In the genomic region with DNA sequence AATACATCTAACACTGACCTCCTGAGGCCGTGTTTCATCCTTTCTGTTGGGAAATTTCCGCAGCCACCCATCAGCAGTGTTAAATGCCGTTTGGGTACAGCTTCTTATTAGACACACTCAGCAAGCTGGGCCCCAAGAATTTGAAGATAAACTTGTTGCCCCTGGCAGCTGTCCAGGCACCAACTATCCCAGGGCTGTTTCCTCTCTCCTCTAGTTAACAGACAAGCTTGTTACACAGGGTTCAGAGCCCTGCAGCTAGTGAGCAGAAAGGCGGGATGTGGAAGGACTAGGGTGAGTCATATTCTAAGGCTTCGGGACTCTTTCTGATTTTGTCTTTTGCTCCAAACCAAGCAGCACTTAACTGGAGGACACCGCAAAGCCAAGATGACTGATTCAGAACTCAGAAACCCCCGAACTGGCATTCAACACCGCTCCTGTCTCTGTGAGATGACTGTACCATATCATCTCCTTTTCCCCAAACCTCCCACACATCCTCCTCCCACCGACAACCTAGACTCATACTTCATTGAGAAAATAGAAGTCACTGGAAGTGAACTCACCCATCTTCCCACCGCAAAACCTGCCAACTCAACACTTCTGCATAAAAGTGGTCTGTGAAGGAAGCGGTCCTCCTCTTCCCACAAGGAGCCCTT, we compare ENCODE assay signal across 12 mouse cellular contexts.
DNase-seq lines count a peak whose midpoint lies in the region; ATAC-seq and TF ChIP-seq lines count a peak whose summit lies in the region.
"Had no signal": no experiment of that assay in that cellular context is flagged by ENCODE, and none has a peak within 500 bp of the region (broad histone marks: within the 10 kb centered on the region; RNA-seq: fewer than 3 reads in every experiment).

No protein-coding gene starts in this region.

- H3ac ChIP-seq in C2C12 (ENCODE audit: control insufficient read depth, insufficient read length, low read depth) = no peak overlapping the region

- peak; percentile 78 for DNase-seq in heart, embryonic 10.5 days (ENCODE audit: low spot score)
- no peak for DNase-seq in heart, adult 8-10 months (ENCODE audit: low spot score)
- peak; percentile 30 for DNase-seq in heart, postnatal 0 days (ENCODE audit: low spot score)
- DNase-seq in gastrocnemius, adult 18-20 months (ENCODE audit: low spot score) = no peak
- no peak for DNase-seq in midbrain, embryonic 10.5 days (ENCODE audit: low spot score)
- DNase-seq: cerebellum, postnatal 14 days had no signal

- H3K4me3 ChIP-seq in heart, embryonic 10.5 days = no peak overlapping the region
- H3K4me3 ChIP-seq in C2C12 (ENCODE audit: insufficient read depth, poor library complexity, severe bottlenecking) = no peak overlapping the region
- no peak overlapping the region for H3K4me3 ChIP-seq in heart, postnatal 0 days (ENCODE audit: low read depth, low read length)
- no peak overlapping the region for H3K4me3 ChIP-seq in forebrain, embryonic 16.5 days (replicated peaks; ENCODE audit: low read length)
- H3K4me3 ChIP-seq in midbrain, embryonic 10.5 days = no peak overlapping the region
- H3K4me3 ChIP-seq: embryonic facial prominence, embryonic 15.5 days had no signal

- H3K79me2 ChIP-seq in C2C12 (ENCODE audit: control insufficient read depth, insufficient read depth) = no peaks in the 10 kb centered on the region

- no peaks in the 10 kb centered on the region for H3K79me3 ChIP-seq in C2C12 (ENCODE audit: low read depth)

- H3K36me3 ChIP-seq in heart, embryonic 10.5 days = no peaks in the 10 kb centered on the region
- no peaks in the 10 kb centered on the region for H3K36me3 ChIP-seq in C2C12 (ENCODE audit: control insufficient read depth, insufficient read depth)
- no peaks in the 10 kb centered on the region for H3K36me3 ChIP-seq in heart, postnatal 0 days (replicated peaks; ENCODE audit: control insufficient read depth, insufficient read depth, low read length)
- H3K36me3 ChIP-seq in forebrain, embryonic 16.5 days (ENCODE audit: control insufficient read depth, insufficient read depth) = no peaks in the 10 kb centered on the region
- no peaks in the 10 kb centered on the region for H3K36me3 ChIP-seq in midbrain, embryonic 10.5 days
- H3K36me3 ChIP-seq: embryonic facial prominence, embryonic 15.5 days had no signal

- WGBS in heart, embryonic 10.5 days = 56% methylated on average over 11 of the region's 11 CpGs
- 37% methylated on average over 11 of the region's 11 CpGs for WGBS in heart, postnatal 0 days
- 92% methylated on average over 11 of the region's 11 CpGs for whole genome bisulfite sequencing in forebrain, embryonic 16.5 days
- WGBS in midbrain, embryonic 10.5 days = 91% methylated on average over 11 of the region's 11 CpGs

- H3K9me3 ChIP-seq in heart, embryonic 10.5 days = no peaks in the 10 kb centered on the region
- no peaks in the 10 kb centered on the region for H3K9me3 ChIP-seq in heart, postnatal 0 days (replicated peaks; ENCODE audit: control insufficient read depth, low read length)
- H3K9me3 ChIP-seq in forebrain, embryonic 16.5 days (ENCODE audit: control insufficient read depth, low read length) = no peaks in the 10 kb centered on the region
- H3K9me3 ChIP-seq in midbrain, embryonic 10.5 days (replicated peaks) = no peaks in the 10 kb centered on the region
- H3K9me3 ChIP-seq: embryonic facial prominence, embryonic 15.5 days had no signal

- no peak for TF ChIP-seq EP300 in heart, postnatal 0 days (IDR thresholded peaks at IDR 0.05; ENCODE audit: low read depth)

- H3K4me1 ChIP-seq in heart, embryonic 10.5 days = peaks cover 16% of the 10 kb centered on the region; the same call in 1 of the 2 replicates
- no peaks in the 10 kb centered on the region for H3K4me1 ChIP-seq in heart, postnatal 0 days (ENCODE audit: control insufficient read depth, insufficient read depth)
- 0 out of 2 replicates have a peak, but pooled peaks cover under 1% of the 10 kb centered on the region for H3K4me1 ChIP-seq in forebrain, embryonic 16.5 days (replicated peaks; ENCODE audit: control insufficient read depth, insufficient read depth, low read length)
- peaks cover 4% of the 10 kb centered on the region; the same call in 1 of the 2 replicates for H3K4me1 ChIP-seq in midbrain, embryonic 10.5 days

- no peaks in the 10 kb centered on the region for H3K27me3 ChIP-seq in heart, embryonic 10.5 days (ENCODE audit: insufficient read depth, poor library complexity, severe bottlenecking)
- H3K27me3 ChIP-seq in C2C12 (ENCODE audit: control insufficient read depth, insufficient read depth, insufficient read length) = no peaks in the 10 kb centered on the region
- H3K27me3 ChIP-seq in heart, postnatal 0 days (ENCODE audit: control insufficient read depth, insufficient read depth, low read length) = no peaks in the 10 kb centered on the region
- no peaks in the 10 kb centered on the region for H3K27me3 ChIP-seq in forebrain, embryonic 16.5 days (replicated peaks; ENCODE audit: control insufficient read depth, insufficient read depth, low read length)
- no peaks in the 10 kb centered on the region for H3K27me3 ChIP-seq in midbrain, embryonic 10.5 days (ENCODE audit: low read depth, poor library complexity, severe bottlenecking)
- H3K27me3 ChIP-seq: embryonic facial prominence, embryonic 15.5 days had no signal

- H3K4me2 ChIP-seq in heart, postnatal 0 days (ENCODE audit: low read depth, low read length) = peak overlapping the region; percentile 42
- H3K4me2 ChIP-seq in forebrain, embryonic 16.5 days (ENCODE audit: low read length) = no peak overlapping the region
- H3K4me2 ChIP-seq: embryonic facial prominence, embryonic 15.5 days had no signal

- no peak overlapping the region for H3K9ac ChIP-seq in heart, postnatal 0 days (replicated peaks; ENCODE audit: low read depth, low read length)
- H3K9ac ChIP-seq in forebrain, embryonic 16.5 days (replicated peaks; ENCODE audit: low read depth, low read length) = no peak overlapping the region
- H3K9ac ChIP-seq: embryonic facial prominence, embryonic 15.5 days had no signal

- peak; percentile 19 for ATAC-seq in activated CD4-positive, CD25-positive, alpha-beta regulatory T cell, adult 4 months
- ATAC-seq in heart, postnatal 0 days (ENCODE audit: insufficient read depth, low read depth) = peak; percentile 60
- ATAC-seq in forebrain, embryonic 16.5 days = no peak
- ATAC-seq: intestine, embryonic 16.5 days; lung, postnatal 0 days had no signal

- no peak for TF ChIP-seq CTCF in C2C12 (IDR thresholded peaks at IDR 0.05; ENCODE audit: control insufficient read depth, insufficient read depth, insufficient read length)
- TF ChIP-seq CTCF in heart, postnatal 0 days (IDR thresholded peaks at IDR 0.05; ENCODE audit: low read depth) = no peak

- peak overlapping the region; percentile 7; the same call in 1 of the 2 replicates for H3K27ac ChIP-seq in heart, embryonic 10.5 days
- H3K27ac ChIP-seq in heart, postnatal 0 days (ENCODE audit: low read depth) = no peak overlapping the region
- H3K27ac ChIP-seq in forebrain, embryonic 16.5 days (ENCODE audit: low read length) = no peak overlapping the region
- no peak overlapping the region for H3K27ac ChIP-seq in midbrain, embryonic 10.5 days (replicated peaks)
- H3K27ac ChIP-seq: embryonic facial prominence, embryonic 15.5 days had no signal

TF ChIP-seq in C2C12, 6 proteins besides CTCF, POLR2A, EP300 and RAD21:
- TF ChIP-seq MYOD1 (IDR thresholded peaks at IDR 0.05; ENCODE audit: control insufficient read depth, insufficient read length, low read depth) (no peak), FOSL1 (IDR thresholded peaks at IDR 0.05; ENCODE audit: insufficient read depth, low read length, poor library complexity, severe bottlenecking) (peak; percentile 67), CEBPB (IDR thresholded peaks at IDR 0.05; ENCODE audit: low read depth) (peak; percentile 7)

Comparison
In these comparisons a context has a peak if more than half of its experiments do, and no peak if none do; other contexts are left out.
1. DNase-seq: peak in heart, embryonic 10.5 days (single experiment) and heart, postnatal 0 days (single experiment); none in heart, adult 8-10 months (single experiment), gastrocnemius, adult 18-20 months (single experiment) and midbrain, embryonic 10.5 days (single experiment).